Mouse (Mus musculus): ENCODE data around the gene Ryr2.

- TF ChIP-seq GATA1 (IDR thresholded peaks at IDR 0.05; ENCODE audit: borderline replicate concordance, low read length) (no peak), FLI1 (IDR thresholded peaks at IDR 0.05; ENCODE audit: low read length) (no peak)
These were observed 269.6 kb downstream of the Ryr2 start for GRCm38 (mm10) chr13:11837152-11837551.

All from megakaryocyte, embryonic 14.5 days (primary cell).